Mouse (Mus musculus): ENCODE results near the gene Ppp1r26. TPM values are rescaled to one million over a fixed set of nuclear protein-coding genes. Genes with fewer than 3 reads are reported as not detected.

Gene Ppp1r26
- total and polyA plus RNA-seq, 2 experiments from 2014 or later: 2.0 to 4.4 TPM

- no peaks in the 10 kb centered on the region for H3K27me3 ChIP-seq (ENCODE audit: control insufficient read depth, insufficient read depth, low read length)
- no peak overlapping the region for H3K9ac ChIP-seq (replicated peaks; ENCODE audit: low read depth, low read length)
- TF ChIP-seq CTCF (IDR thresholded peaks at IDR 0.05; ENCODE audit: low read depth): no peak
- TF ChIP-seq EP300 (IDR thresholded peaks at IDR 0.05; ENCODE audit: low read depth): no peak
- H3K36me3 ChIP-seq (replicated peaks; ENCODE audit: control insufficient read depth, insufficient read depth, low read length): no peaks in the 10 kb centered on the region
- H3K4me3 ChIP-seq (ENCODE audit: low read depth, low read length): no peak overlapping the region
- WGBS: 36% methylated on average over 6 of the region's 6 CpGs
- no peak for ATAC-seq (ENCODE audit: insufficient read depth, low read depth)
- no peak for DNase-seq (ENCODE audit: low spot score)
- H3K4me1 ChIP-seq (ENCODE audit: control insufficient read depth, insufficient read depth): no peaks in the 10 kb centered on the region
- no peak overlapping the region for H3K27ac ChIP-seq (ENCODE audit: low read depth)
- peaks cover 6% of the 10 kb centered on the region; the same call in 1 of the 2 replicates for H3K9me3 ChIP-seq (replicated peaks; ENCODE audit: control insufficient read depth, low read length)
- no peak overlapping the region for H3K4me2 ChIP-seq (ENCODE audit: low read depth, low read length)
Observed at GRCm38 (mm10) chr2:28430846-28431245, 15.8 kb upstream of the Ppp1r26 start.

DNA sequence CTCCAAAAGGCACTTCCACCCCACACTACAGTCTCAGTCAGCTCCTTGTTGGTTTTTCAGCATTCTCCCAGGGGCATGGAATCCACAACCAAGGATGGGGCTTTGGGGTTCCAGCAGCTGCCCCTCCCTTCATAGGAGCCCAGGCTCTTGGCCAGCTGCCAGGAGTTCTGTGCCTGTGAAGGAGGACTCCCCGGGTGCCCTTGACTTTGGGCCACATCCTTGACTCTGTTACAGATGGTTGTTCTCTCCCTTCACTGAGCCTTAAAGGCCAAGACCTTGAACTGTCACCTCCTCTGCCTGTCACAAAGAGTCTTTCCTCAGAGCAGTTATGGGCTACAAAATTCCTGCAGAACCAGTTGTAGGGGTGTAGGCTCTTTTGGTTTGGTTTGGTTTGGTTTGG is 13.8 kb upstream of the Ppp1r26 start:
- no peak for TF ChIP-seq CTCF (IDR thresholded peaks at IDR 0.05; ENCODE audit: low read depth)
- TF ChIP-seq EP300 (IDR thresholded peaks at IDR 0.05; ENCODE audit: low read depth): no peak
- H3K27ac ChIP-seq (ENCODE audit: low read depth): no peak overlapping the region
- 0% methylated on average over 1 of the region's 1 CpGs for WGBS
- H3K36me3 ChIP-seq (replicated peaks; ENCODE audit: control insufficient read depth, insufficient read depth, low read length): no peaks in the 10 kb centered on the region
- no peak overlapping the region for H3K4me2 ChIP-seq (ENCODE audit: low read depth, low read length)
- ATAC-seq (ENCODE audit: insufficient read depth, low read depth): no peak
- no peaks in the 10 kb centered on the region for H3K27me3 ChIP-seq (ENCODE audit: control insufficient read depth, insufficient read depth, low read length)
- H3K4me1 ChIP-seq (ENCODE audit: control insufficient read depth, insufficient read depth): no peaks in the 10 kb centered on the region
- peaks cover 6% of the 10 kb centered on the region; the same call in 1 of the 2 replicates for H3K9me3 ChIP-seq (replicated peaks; ENCODE audit: control insufficient read depth, low read length)
- H3K9ac ChIP-seq (replicated peaks; ENCODE audit: low read depth, low read length): no peak overlapping the region
- H3K4me3 ChIP-seq (ENCODE audit: low read depth, low read length): no peak overlapping the region
- no peak for DNase-seq (ENCODE audit: low spot score)

GRCm38 (mm10) chr2:28433512-28433911 is 13.1 kb upstream of the Ppp1r26 start:
- no peak overlapping the region for H3K4me3 ChIP-seq (ENCODE audit: low read depth, low read length)
- no peaks in the 10 kb centered on the region for H3K36me3 ChIP-seq (replicated peaks; ENCODE audit: control insufficient read depth, insufficient read depth, low read length)
- H3K27ac ChIP-seq (ENCODE audit: low read depth): no peak overlapping the region
- DNase-seq (ENCODE audit: low spot score): no peak
- H3K4me2 ChIP-seq (ENCODE audit: low read depth, low read length): no peak overlapping the region
- no peak for TF ChIP-seq CTCF (IDR thresholded peaks at IDR 0.05; ENCODE audit: low read depth)
- no peak for TF ChIP-seq EP300 (IDR thresholded peaks at IDR 0.05; ENCODE audit: low read depth)
- 20% methylated on average over 1 of the region's 2 CpGs for WGBS
- H3K27me3 ChIP-seq (ENCODE audit: control insufficient read depth, insufficient read depth, low read length): no peaks in the 10 kb centered on the region
- no peak overlapping the region for H3K9ac ChIP-seq (replicated peaks; ENCODE audit: low read depth, low read length)
- peaks cover 6% of the 10 kb centered on the region; the same call in 1 of the 2 replicates for H3K9me3 ChIP-seq (replicated peaks; ENCODE audit: control insufficient read depth, low read length)
- ATAC-seq (ENCODE audit: insufficient read depth, low read depth): no peak
- H3K4me1 ChIP-seq (ENCODE audit: control insufficient read depth, insufficient read depth): no peaks in the 10 kb centered on the region

GRCm38 (mm10) chr2:28435401-28435800 is 11.2 kb upstream of the Ppp1r26 start:
- WGBS: 77% methylated on average over 11 of the region's 11 CpGs
- no peak overlapping the region for H3K27ac ChIP-seq (ENCODE audit: low read depth)
- no peak for DNase-seq (ENCODE audit: low spot score)
- H3K9me3 ChIP-seq (replicated peaks; ENCODE audit: control insufficient read depth, low read length): no peaks in the 10 kb centered on the region
- TF ChIP-seq CTCF (IDR thresholded peaks at IDR 0.05; ENCODE audit: low read depth) (no peak), EP300 (IDR thresholded peaks at IDR 0.05; ENCODE audit: low read depth) (no peak)
- no peak overlapping the region for H3K4me3 ChIP-seq (ENCODE audit: low read depth, low read length)
- ATAC-seq (ENCODE audit: insufficient read depth, low read depth): no peak
- no peak overlapping the region for H3K9ac ChIP-seq (replicated peaks; ENCODE audit: low read depth, low read length)
- no peak overlapping the region for H3K4me2 ChIP-seq (ENCODE audit: low read depth, low read length)
- H3K4me1 ChIP-seq (ENCODE audit: control insufficient read depth, insufficient read depth): no peaks in the 10 kb centered on the region
- H3K36me3 ChIP-seq (replicated peaks; ENCODE audit: control insufficient read depth, insufficient read depth, low read length): no peaks in the 10 kb centered on the region
- no peaks in the 10 kb centered on the region for H3K27me3 ChIP-seq (ENCODE audit: control insufficient read depth, insufficient read depth, low read length)

DNA sequence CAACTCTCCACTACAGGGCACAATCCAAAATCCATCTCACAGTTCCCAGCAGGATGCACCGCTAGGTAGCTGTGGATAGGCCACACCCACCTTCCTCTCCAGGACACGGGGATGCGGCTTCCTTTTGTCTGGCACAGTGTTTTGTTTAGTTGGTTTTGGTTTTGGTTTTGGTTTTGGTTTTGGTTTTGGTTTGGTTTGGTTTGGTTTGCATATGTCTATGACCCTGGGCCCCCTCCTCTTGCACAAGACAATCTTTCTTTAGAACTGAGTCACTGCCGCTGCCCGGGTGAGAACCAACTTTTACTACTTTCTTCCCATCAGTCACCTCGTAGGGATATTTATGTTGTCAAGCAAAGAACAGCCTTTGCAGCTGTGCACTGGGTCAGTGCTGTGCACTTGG is 5.8 kb upstream of the Ppp1r26 start:
- ATAC-seq (ENCODE audit: insufficient read depth, low read depth) (no peak), DNase-seq (ENCODE audit: low spot score) (no peak)
- Histone ChIP-seq H3K4me3 (ENCODE audit: low read depth, low read length) (no peak overlapping the region), H3K36me3 (replicated peaks; ENCODE audit: control insufficient read depth, insufficient read depth, low read length) (no peaks in the 10 kb centered on the region), H3K4me2 (ENCODE audit: low read depth, low read length) (no peak overlapping the region), H3K9ac (replicated peaks; ENCODE audit: low read depth, low read length) (no peak overlapping the region), H3K27me3 (ENCODE audit: control insufficient read depth, insufficient read depth, low read length) (no peaks in the 10 kb centered on the region), H3K27ac (ENCODE audit: low read depth) (no peak overlapping the region), H3K9me3 (replicated peaks; ENCODE audit: control insufficient read depth, low read length) (no peaks in the 10 kb centered on the region), H3K4me1 (ENCODE audit: control insufficient read depth, insufficient read depth) (no peaks in the 10 kb centered on the region)
- 62% methylated on average over 6 of the region's 6 CpGs for WGBS
- TF ChIP-seq CTCF (IDR thresholded peaks at IDR 0.05; ENCODE audit: low read depth) (no peak), EP300 (IDR thresholded peaks at IDR 0.05; ENCODE audit: low read depth) (no peak)

- no peak for TF ChIP-seq EP300 (IDR thresholded peaks at IDR 0.05; ENCODE audit: low read depth)
- no peak for TF ChIP-seq CTCF (IDR thresholded peaks at IDR 0.05; ENCODE audit: low read depth)
- DNase-seq (ENCODE audit: low spot score) (no peak), ATAC-seq (ENCODE audit: insufficient read depth, low read depth) (no peak)
- H3K27me3 ChIP-seq (ENCODE audit: control insufficient read depth, insufficient read depth, low read length): no peaks in the 10 kb centered on the region
- WGBS: 79% methylated on average over 4 of the region's 4 CpGs
- H3K4me2 ChIP-seq (ENCODE audit: low read depth, low read length): no peak overlapping the region
- no peaks in the 10 kb centered on the region for H3K36me3 ChIP-seq (replicated peaks; ENCODE audit: control insufficient read depth, insufficient read depth, low read length)
- no peaks in the 10 kb centered on the region for H3K9me3 ChIP-seq (replicated peaks; ENCODE audit: control insufficient read depth, low read length)
- H3K4me3 ChIP-seq (ENCODE audit: low read depth, low read length): no peak overlapping the region
- H3K4me1 ChIP-seq (ENCODE audit: control insufficient read depth, insufficient read depth): peaks cover 8% of the 10 kb centered on the region
- no peak overlapping the region for H3K27ac ChIP-seq (ENCODE audit: low read depth)
- H3K9ac ChIP-seq (replicated peaks; ENCODE audit: low read depth, low read length): no peak overlapping the region
Observed at GRCm38 (mm10) chr2:28445082-28445481, 1.5 kb upstream of the Ppp1r26 start.

All from heart, postnatal 0 days (tissue).